Mouse (Mus musculus): ENCODE results near the gene Tnik.

The Tnik gene

DNA sequence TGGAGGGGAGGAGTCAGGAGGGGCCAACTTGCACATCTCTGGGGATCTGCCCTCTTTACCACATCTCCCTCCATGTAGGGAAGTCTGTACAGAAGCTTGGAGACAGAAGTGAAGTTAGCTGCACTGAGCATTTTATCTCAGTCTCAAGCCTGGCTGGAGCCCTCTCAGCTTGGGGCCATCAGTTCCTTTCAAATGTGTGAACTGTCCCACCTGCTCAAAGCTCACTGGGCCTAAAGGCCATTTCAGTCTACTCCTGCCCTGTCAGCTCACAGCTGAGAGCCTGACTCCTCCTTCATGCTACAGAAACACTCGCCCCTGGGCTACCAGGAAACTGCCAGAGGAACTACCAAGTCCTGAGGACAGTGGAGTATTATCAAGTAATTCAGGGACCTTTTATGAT lies 288.7 kb downstream of the Tnik start:
- DNase-seq: no peak

DNA sequence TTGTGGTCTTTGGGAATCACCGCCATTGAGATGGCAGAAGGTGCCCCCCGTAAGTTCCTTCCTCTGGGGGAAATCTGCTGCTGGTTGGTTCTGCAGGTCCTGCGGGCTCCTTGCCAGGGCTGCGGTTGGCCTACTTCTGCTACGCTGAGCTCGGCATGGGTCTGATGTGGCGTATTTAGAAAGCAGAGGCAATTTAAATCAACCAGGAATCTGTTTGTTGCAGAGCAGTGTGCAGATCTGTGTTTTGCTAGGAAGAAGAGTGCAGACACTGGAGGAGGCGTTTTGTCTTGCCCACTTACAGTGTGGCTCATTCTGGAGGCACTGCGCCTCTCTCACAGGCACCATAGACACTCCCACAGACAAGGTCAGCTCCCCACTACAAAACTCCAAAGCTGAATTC lies 291.9 kb downstream of the Tnik start:
- DNase-seq: no peak

DNA sequence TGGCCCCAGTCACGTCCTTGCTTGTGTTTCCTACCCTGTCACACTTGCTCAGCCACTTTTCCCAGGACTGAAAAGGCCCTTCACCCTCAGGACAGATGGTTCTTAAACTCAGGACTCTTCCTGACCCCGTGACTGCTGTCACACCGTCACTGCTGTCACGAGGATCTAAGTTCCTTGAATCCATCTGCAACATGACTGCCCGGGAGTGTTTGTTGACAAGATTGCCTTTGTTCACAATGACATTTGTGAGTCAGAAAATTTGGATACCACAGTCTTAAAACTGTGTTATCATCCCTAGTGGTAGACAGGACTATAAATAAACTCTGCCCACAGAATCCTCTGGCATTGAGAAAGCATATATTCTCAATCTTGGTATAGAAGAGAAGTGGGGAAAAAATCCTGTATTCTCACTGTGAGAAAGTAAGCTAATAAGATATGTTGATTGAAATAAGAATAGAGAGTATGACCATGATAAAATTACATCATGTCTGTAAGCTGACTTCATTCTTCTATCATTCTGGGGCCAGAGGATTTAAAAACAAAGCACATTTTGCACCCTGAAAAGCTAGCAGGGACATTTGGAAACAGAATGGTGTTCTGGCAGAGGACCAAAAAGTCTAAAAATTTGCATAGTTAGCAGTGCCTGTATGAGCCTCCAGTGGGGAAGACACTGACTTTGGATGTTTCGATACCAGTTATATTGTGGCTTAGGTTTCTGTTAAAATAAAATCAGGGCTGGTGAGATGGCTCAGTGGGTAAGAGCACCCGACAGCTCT lies 293.0 kb downstream of the Tnik start:
- peak; percentile 54 for DNase-seq

DNA sequence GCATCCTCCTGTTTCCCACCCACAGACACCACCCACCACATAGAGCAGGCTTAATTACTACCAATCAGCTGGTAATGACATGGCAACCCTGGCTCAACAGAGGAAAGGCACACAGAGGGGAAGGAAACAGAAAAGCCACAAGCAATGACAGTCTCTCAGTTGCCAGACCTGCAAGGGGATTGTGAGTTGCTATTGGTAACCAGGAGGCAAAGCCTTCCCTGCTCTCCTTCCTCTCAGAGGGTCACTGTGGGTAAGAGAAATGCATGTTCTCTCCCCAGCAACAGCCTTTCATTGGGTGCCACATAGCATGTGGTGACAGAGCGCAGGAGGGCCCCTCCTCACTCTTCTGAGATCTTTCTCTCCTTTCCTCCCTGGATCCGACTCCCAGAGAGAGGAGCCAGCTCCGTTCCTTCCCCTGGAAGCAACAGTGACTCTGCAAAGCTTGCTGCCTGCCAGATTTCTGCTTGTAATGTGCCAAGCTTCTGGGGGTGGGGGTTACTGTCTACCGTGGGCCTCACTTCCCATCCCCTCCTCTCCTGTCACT lies 295.4 kb downstream of the Tnik start:
- DNase-seq: peak; percentile 35

DNA sequence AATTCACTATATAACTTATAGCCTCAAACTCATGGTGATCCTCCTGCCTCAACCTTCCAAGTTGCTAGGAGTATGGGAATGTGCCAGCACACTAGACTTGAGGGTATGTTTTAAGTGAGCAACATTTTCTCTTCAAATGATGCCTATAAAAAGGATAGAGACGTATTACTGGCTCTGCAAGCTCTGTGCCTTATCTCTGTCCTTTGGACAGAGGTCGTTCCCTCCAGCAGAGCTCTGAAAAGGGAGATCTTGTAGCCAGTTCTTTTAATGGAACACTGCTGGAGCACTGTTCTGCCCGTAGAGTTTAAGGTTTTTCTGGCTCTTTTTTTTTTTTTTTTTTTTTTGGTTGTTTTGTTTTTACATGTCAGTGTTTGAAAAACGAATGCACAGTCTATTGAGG lies 298.4 kb downstream of the Tnik start:
- no peak for DNase-seq

DNA sequence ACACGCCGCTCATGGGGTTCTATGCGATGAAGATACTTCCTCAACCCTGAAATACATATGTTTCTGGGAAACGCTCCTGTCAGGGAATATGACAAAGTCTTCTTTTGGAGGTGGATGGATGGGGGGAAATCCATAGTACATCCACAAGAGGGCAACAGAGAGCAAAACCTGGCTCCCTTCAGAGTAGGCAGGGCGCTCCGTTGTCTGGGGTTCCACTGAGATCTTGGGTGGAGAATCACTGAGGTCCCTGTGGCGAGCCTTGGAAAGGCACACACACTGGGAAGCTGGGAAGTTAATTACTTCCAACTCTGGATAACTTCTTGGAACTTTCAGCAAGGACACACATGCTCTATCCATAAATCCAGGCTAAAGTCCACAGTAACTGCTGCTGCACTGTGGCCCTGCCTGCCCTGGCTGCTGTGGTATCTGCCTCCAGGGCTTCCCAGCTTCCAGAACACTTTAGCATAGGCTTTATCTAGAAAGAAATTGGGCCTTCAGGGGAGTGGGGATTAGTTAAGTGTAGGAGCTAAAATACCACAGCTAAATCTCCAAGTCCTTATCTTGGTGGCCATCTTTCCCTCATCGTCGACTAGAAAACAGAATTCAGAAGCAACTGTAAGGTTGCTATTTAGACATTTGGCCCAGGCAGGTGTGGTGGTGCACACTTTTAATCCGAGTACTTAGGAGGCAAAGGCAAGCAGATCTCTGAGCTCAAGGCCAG lies 299.8 kb downstream of the Tnik start:
- peak; percentile 32 for DNase-seq

DNA sequence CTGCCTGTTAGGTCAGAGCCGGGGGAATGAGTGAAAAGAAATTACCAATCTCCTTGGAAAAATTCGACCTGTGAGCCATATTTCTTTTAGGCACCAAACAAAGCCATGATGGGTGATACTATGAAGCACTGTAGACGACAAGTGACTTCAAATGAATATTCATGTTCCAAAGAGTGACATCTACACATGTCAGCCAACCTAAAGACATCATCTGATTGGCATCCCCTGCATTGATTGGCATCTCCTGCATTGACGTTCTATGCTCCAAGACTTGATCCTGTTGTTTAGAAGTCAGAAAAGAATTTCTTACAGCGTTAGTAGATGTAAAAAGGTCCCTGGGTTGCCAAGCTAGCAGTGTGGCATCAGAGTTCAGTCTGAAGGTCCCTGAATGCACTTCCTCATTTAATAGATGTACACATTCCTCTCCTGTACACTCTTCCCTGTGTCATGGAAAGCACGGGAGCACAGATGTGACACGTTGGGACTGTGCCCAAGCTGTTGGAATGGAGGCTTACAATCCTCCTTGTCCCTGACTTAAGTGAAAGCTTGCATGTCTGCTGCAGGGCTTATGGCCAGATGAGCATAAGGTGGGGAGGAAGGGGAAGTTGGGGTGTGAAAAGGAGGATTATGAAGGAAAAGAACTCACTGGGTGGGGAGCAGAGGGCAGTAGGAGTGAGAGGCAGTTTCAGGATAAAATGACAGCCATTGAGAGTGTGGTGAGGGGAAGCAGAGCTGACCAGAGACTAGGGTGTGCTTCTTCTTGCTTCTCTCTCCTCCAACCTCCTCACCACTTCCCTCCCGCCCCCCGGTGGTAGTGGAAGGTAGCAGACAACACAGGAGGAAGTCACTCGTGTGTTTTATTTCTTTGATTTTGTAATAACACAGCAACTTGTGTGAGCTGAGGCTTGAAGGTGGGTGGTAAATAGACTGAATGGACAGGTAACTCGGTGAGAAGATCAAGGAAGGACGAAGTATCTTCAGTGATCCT lies 301.6 kb downstream of the Tnik start:
- DNase-seq: no peak

DNA sequence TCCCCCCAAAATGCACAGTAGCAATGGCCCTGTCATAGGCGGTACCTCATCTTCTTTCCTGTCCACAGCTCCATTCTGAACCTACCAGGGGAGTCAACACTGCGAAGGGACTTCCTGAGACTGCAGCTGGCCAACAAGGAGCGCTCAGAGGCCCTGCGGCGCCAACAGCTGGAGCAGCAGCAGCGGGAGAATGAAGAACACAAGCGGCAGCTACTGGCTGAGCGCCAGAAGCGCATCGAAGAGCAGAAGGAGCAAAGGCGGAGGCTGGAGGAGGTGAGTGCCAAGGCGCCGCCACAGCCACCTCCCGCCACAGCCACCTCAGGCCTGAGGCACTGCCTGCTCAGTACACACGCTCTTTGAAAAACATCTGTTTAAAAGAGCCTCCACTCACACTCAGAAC lies 314.3 kb downstream of the Tnik start:
- DNase-seq: peak; percentile 78

DNA sequence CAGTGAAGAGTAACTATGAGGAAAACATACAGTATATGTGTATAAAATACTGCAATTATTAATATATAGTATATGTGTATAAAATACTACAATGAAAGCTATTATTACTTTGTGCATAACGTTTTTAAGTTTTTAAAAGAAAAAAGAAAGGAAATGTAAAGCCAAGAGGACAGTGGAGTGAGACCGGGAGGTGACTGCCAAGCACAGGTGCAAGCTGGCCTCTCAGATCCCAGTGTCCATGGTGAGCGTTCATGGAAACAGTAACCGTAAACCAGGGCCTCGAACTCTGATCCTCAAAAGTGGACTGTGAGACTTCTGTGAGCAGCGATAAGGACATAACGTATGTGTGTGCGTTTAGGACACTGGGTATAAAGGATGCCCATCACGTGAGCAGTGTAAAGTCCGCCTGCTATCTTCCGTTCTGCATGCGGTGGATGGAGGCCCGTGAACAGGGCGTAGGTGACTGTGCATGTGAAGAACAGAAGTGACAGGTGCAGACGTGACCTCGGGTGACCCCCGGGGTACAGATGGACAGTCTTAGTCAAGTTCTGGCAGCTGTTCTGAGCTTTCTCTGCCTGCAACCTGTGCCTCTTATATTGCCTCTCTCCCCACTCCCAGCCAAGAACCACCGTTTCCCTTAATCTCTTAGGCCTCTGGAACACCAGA lies 316.1 kb downstream of the Tnik start:
- DNase-seq: no peak

DNA sequence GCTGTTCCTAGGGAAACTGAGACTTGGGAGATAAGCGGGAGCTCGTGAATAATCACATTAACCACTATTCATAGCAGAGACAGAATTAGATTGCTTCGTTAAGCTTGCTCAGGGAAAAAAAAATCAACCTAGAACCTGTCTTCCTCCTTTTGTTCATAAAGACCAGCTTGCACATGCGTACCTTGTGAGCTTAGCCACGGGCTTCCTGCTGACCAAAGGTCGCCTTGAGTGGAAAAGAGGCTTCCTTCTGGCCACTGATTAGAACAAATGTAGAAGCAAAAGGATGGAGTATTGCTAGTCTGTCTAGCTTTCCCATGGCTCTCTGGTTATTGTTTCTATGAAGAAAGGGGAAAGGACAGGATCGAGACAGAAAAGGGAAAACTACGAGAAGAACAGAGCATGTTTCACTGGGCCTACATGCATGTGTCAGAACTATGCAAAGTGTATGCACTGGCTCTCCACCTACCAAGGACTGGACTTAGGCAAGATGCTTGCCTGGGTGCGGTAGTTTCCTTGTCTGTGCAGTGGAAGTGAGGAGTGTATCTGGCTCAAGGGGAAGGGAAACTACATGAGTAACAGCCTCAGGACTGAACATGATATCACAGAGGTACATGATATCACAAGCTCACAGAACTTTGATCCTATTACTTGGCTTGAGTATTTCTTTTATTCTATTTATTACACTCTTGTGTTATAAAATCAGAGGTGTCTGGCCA lies 322.9 kb downstream of the Tnik start:
- DNase-seq: no peak

DNA sequence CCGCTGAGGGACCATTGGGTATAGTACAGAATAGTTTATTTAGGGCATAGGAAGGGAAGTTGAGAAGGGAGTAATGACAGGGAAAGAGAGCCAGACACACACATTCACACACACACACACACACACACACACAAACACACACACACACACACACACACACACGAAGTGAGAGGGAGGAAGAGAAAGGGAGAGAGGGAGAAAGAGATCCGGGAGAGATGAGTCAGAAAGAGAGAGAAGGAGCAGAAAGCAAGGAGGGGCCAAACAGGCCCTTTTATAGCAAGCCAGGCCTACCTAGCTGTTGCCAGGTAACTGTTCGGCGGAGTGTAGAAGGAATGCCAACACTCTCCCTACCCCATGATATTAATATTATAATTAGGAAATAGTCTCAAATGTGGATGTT lies 324.8 kb downstream of the Tnik start:
- no peak for DNase-seq

DNA sequence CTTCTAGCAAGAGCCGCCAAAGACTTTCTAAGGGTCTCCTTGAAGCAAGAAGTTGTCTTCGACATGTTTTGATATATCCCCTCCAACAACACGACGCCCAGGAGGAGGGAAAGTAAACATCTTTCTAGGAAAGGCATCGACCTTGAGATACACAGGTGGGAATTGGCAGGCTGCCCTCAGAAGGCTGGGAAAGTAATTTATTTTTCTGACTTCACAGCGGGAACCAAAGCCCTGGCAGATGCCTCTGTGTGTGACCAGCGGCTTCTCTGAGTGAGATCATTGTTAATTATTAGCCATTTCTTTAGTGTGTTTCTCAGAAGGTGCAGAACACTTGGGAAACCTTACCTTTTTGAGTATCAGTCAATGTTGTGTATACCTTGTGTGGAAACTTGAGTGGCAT lies 328.3 kb downstream of the Tnik start:
- no peak for DNase-seq

DNA sequence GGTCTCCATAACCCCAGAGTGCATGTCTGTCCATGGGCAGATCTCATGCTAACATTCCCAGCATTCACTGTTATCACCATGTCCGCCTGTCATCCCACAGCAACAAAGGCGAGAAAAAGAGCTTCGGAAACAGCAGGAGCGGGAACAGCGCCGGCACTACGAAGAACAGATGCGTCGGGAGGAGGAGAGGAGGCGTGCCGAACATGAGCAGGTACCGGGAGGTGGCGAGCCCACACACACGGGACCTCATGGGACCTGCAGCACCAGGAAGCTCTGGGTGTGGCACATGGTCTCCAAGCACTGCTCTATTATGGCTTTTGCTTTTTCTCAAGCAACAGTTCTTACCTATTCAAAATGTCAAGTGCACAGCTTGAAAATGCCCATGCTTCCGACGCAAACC lies 330.9 kb downstream of the Tnik start:
- no peak for DNase-seq

DNA sequence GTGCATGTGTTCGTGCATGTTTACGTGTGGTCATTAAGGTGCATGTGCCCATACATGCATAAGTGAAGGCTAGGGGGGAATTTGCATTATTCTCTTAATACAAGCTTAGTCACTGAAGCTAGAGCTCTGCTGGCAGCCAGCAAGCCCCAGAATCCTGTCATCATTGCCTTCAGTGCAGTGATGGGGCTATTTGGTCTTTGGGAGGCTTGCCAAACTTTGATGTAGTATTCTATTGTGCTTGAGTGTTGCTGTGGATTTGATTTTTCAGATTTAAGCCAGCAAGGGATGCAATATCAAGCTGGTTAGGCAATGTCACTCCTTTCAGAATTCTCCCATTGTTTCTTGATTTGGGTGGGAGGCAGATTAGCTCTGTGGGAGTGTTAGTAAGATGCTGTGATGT lies 336.5 kb downstream of the Tnik start:
- no peak for DNase-seq

DNA sequence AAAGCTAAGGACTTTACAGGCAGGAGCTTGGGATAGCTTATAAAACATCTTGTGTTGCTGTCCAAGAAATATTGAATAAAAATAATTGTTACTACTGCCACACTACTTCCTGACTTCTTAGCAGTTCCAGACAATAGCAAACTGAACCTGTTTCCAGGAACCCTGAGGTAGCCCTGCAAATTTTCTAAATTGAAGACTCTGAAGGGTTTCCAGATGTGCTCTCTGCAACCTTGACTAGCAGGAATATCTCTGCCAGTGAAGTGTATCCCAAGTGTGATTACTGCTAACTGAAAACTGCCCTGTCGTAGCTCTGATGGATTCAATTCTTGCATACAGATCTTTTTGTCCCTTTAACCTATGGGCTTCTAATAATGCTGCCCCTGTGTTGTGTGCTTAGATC lies 343.7 kb downstream of the Tnik start:
- DNase-seq: no peak

DNA sequence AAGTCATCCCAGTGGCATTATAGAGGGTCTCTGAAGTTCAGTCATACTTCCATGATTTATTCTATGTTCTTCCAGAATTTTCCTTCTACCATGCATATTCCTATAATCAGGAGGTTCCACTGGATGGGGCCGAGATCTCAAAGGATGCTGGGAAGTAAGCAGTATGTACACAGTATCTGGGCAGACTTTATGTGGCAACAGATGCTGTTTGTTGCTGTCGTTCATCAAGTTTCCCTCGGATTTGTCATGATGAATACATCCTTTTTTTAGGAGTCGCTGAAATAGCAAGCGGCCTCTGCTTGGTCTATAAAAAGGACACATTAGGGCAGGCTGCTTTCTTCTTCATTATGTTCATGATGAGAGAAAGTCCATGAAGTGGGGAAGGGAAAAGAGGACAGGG lies 349.3 kb downstream of the Tnik start:
- DNase-seq: no peak

DNA sequence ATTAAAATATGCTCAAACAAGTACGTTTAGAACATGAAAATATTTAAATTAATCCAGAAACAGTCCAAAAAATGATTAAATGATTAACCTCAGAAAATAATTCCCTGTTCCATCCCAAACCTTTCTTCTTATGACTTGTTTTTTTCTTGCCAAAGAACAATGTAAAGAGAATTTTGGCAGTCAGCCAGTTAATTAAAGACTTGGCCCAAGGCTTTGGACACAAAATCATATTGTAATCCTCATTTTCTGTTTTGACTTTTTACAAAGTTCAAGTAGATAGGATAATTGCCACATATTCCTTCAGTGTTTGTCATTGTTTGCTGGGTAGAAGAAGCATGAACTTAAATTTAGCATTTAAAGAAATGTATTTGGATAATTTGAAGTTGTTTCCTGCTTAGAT lies 353.4 kb downstream of the Tnik start:
- no peak for DNase-seq

DNA sequence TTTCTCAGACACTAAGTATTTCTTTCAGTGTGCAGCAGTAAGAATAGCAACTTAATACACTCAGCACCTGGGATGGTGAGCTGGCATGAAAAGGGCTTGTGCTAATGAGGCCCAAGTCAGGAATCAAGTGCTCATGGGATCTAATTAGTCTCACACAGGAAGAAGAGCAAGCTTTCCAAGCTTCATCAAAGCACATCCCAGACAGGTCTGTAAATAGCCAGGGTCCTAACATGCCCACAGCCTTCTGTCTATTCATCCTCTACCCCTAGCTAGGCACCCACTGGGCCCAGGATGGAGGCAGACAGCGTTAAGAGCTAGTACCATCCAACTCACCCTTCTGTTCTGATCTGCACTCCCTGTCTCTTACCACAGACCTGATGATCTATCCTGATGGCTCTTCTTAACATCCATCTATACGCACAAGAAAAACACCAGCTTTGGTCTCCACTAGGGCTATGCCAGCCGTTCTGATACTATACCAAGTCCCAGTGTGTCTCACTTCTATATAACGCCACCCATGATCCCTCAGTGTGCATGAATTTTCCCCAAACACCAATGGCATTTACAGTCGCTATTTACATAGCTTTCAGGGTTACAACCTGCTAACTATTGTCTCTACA lies 354.1 kb downstream of the Tnik start:
- no peak for DNase-seq

DNA sequence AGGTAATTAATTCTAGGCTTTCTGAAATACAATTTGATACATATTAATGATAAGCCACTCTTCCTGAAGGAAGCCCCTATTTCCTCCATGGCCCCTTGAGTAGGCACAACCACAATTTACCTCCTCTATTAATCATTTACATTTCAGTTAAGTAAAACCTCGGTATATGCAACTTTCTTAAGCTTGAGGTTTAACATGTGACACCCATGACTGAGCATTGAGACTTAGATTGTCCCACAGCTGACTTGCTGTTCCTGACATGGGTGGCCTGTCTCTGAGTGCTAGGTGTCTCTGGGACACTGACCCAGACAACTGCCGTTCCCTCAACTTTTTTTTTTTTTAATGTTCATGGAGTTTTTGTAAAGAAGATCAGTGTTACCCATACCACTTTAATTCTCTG lies 358.8 kb downstream of the Tnik start:
- no peak for DNase-seq

DNA sequence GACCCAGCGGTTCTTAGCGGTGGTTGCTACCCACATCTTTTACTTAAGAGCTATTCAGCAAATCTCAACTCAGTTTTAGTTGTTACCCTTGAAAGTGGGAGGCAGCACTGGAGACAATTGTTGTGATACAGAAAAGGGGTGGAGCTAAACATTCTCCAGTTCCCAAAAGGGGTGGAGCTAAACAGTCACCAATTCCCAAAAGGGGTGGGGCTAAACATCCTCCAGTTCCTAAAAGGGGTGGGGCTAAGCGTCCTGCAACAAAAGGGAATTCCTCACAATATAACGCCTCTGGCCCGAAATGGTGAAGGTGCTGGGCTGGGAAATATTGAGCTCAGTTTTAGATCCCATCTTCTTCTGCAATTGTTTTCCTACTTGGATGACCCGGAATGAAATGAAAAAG lies 363.8 kb downstream of the Tnik start:
- DNase-seq: peak; percentile 4

DNA sequence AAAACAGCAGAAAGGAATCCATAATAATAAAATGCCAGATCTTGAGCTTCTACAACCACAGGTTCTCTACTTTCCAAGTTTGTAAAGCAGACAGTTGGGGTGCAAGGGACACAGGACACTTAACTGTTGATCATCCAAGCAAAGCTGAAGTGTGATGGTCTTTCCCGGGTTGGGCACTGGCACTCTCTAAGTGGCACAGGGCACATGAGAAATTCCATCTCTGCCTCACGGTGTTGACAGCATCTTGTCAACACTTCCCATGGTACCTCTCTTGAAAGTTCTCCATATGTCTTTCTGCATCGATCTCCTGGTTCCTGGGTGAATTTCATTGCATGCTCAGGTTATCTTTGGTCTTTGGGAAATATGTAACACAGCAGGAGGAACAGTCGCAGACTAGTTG lies 373.8 kb downstream of the Tnik start:
- DNase-seq: no peak

All from lung, postnatal 10 days (tissue).